Mouse (Mus musculus): ENCODE measurements around the gene Psme3. TPM values are rescaled to one million over a fixed set of nuclear protein-coding genes. Genes with fewer than 3 reads are reported as not detected.

The Psme3 gene
- polyA plus RNA-seq, 1 experiment from 2014 or later, result 147 TPM

- Histone ChIP-seq H3K9me3 (no peaks in the 10 kb centered on the region), H3K4me1 (replicated peaks) (peaks cover 4% of the 10 kb centered on the region), H3K36me3 (0 out of 2 replicates have a peak, but pooled peaks cover 2% of the 10 kb centered on the region), H3K4me3 (replicated peaks) (no peak overlapping the region), H3K27me3 (replicated peaks) (no peaks in the 10 kb centered on the region), H3K27ac (no peak overlapping the region), H3K9ac (no peak overlapping the region), H3K4me2 (replicated peaks) (no peak overlapping the region)
- no peak for ATAC-seq
- WGBS, result 67% methylated on average over 4 of the region's 4 CpGs
Measured at GRCm38 (mm10) chr11:101283805-101284204, 32.2 kb upstream of the Psme3 start.

- H3K4me2 ChIP-seq (replicated peaks), result no peak overlapping the region
- H3K27me3 ChIP-seq (replicated peaks), result no peaks in the 10 kb centered on the region
- no peak for ATAC-seq
- H3K9me3 ChIP-seq, result no peaks in the 10 kb centered on the region
- WGBS, result 81% methylated on average over 9 of the region's 9 CpGs
- H3K4me3 ChIP-seq (replicated peaks), result no peak overlapping the region
- no peaks in the 10 kb centered on the region for H3K4me1 ChIP-seq (replicated peaks)
- H3K36me3 ChIP-seq, result peaks cover 29% of the 10 kb centered on the region
- H3K27ac ChIP-seq, result no peak overlapping the region
- H3K9ac ChIP-seq, result no peak overlapping the region
Measured at GRCm38 (mm10) chr11:101287306-101287705, 28.7 kb upstream of the Psme3 start.

GRCm38 (mm10) chr11:101291231-101291630, 24.8 kb upstream of the Psme3 start:
- Histone ChIP-seq H3K9ac (no peak overlapping the region), H3K27ac (no peak overlapping the region), H3K4me2 (replicated peaks) (no peak overlapping the region), H3K4me1 (replicated peaks) (no peaks in the 10 kb centered on the region), H3K4me3 (replicated peaks) (no peak overlapping the region), H3K9me3 (no peaks in the 10 kb centered on the region), H3K27me3 (replicated peaks) (no peaks in the 10 kb centered on the region), H3K36me3 (peaks cover 38% of the 10 kb centered on the region)
- ATAC-seq, result no peak
- WGBS, result 93% methylated on average over 8 of the region's 8 CpGs

GRCm38 (mm10) chr11:101295191-101295590, 20.8 kb upstream of the Psme3 start:
- no peaks in the 10 kb centered on the region for H3K27me3 ChIP-seq (replicated peaks)
- ATAC-seq, result no peak
- H3K27ac ChIP-seq, result no peak overlapping the region
- no peaks in the 10 kb centered on the region for H3K4me1 ChIP-seq (replicated peaks)
- no peak overlapping the region for H3K4me3 ChIP-seq (replicated peaks)
- H3K4me2 ChIP-seq (replicated peaks), result no peak overlapping the region
- WGBS, result 95% methylated on average over 8 of the region's 8 CpGs
- H3K9ac ChIP-seq, result no peak overlapping the region
- H3K36me3 ChIP-seq, result peaks cover 37% of the 10 kb centered on the region
- no peaks in the 10 kb centered on the region for H3K9me3 ChIP-seq

- peak overlapping the region; percentile 93 for H3K4me3 ChIP-seq (replicated peaks)
- WGBS, result 61% methylated on average over 7 of the region's 7 CpGs
- H3K4me2 ChIP-seq (replicated peaks), result peak overlapping the region; percentile 93
- H3K27ac ChIP-seq, result no peak overlapping the region
- peak overlapping the region; percentile 93; the same call in 1 of the 2 replicates for H3K9ac ChIP-seq
- peaks cover 13% of the 10 kb centered on the region; the same call in 1 of the 2 replicates for H3K36me3 ChIP-seq
- H3K27me3 ChIP-seq (replicated peaks), result no peaks in the 10 kb centered on the region
- ATAC-seq, result no peak
- peaks cover 14% of the 10 kb centered on the region for H3K4me1 ChIP-seq (replicated peaks)
- no peaks in the 10 kb centered on the region for H3K9me3 ChIP-seq
Measured at GRCm38 (mm10) chr11:101300881-101301280, 15.1 kb upstream of the Psme3 start.

GRCm38 (mm10) chr11:101301299-101302003, 14.6 kb upstream of the Psme3 start:
- Histone ChIP-seq H3K9ac (peak overlapping the region; percentile 93), H3K9me3 (no peaks in the 10 kb centered on the region), H3K27me3 (replicated peaks) (no peaks in the 10 kb centered on the region), H3K36me3 (0 out of 2 replicates have a peak, but pooled peaks cover 12% of the 10 kb centered on the region), H3K27ac (0 out of 2 replicates have a peak overlapping the region, but pooled peaks have one; percentile 54), H3K4me3 (replicated peaks) (peak overlapping the region; percentile 93), H3K4me2 (replicated peaks) (peak overlapping the region; percentile 93), H3K4me1 (replicated peaks) (peaks cover 14% of the 10 kb centered on the region)
- 11% methylated on average over 26 of the region's 26 CpGs for WGBS
- no peak for ATAC-seq

- peak within 1 kb of the TSS; percentile 54; the same call in 1 of the 2 replicates for H3K27ac ChIP-seq
- peak within 1 kb of the TSS; percentile 93 for H3K4me2 ChIP-seq (replicated peaks)
- 6% methylated on average over 39 of the region's 39 CpGs for WGBS
- H3K9ac ChIP-seq, result peak within 1 kb of the TSS; percentile 93
- 0 out of 2 replicates have a peak, but pooled peaks cover 11% of the 10 kb centered on the region for H3K36me3 ChIP-seq
- peak; percentile 96 for ATAC-seq
- H3K27me3 ChIP-seq (replicated peaks), result no peaks in the 10 kb centered on the region
- peaks cover 14% of the 10 kb centered on the region for H3K4me1 ChIP-seq (replicated peaks)
- H3K9me3 ChIP-seq, result no peaks in the 10 kb centered on the region
- peak within 1 kb of the TSS; percentile 93 for H3K4me3 ChIP-seq (replicated peaks)
Measured at GRCm38 (mm10) chr11:101302004-101302798, 13.8 kb upstream of the Psme3 start, which contains the start of gene Becn1. Gene Becn1 (minus strand): TSS chr11:101302286.

GRCm38 (mm10) chr11:101307744-101308143, 8.3 kb upstream of the Psme3 start:
- 24% methylated on average over 5 of the region's 5 CpGs for WGBS
- H3K9ac ChIP-seq, result no peak overlapping the region
- H3K27ac ChIP-seq, result no peak overlapping the region
- no peak overlapping the region for H3K4me3 ChIP-seq (replicated peaks)
- no peaks in the 10 kb centered on the region for H3K4me1 ChIP-seq (replicated peaks)
- no peaks in the 10 kb centered on the region for H3K27me3 ChIP-seq (replicated peaks)
- no peak overlapping the region for H3K4me2 ChIP-seq (replicated peaks)
- no peaks in the 10 kb centered on the region for H3K9me3 ChIP-seq
- no peaks in the 10 kb centered on the region for H3K36me3 ChIP-seq
- ATAC-seq, result peak; percentile 58

GRCm38 (mm10) chr11:101311083-101311482, 4.9 kb upstream of the Psme3 start:
- Histone ChIP-seq H3K4me1 (replicated peaks) (no peaks in the 10 kb centered on the region), H3K27me3 (replicated peaks) (no peaks in the 10 kb centered on the region), H3K4me3 (replicated peaks) (no peak overlapping the region), H3K9me3 (no peaks in the 10 kb centered on the region), H3K36me3 (no peaks in the 10 kb centered on the region), H3K9ac (no peak overlapping the region), H3K27ac (no peak overlapping the region), H3K4me2 (replicated peaks) (no peak overlapping the region)
- WGBS, result 87% methylated on average over 3 of the region's 3 CpGs
- no peak for ATAC-seq

GRCm38 (mm10) chr11:101312150-101312549, 3.9 kb upstream of the Psme3 start:
- ATAC-seq, result no peak
- no peak overlapping the region for H3K4me2 ChIP-seq (replicated peaks)
- no peaks in the 10 kb centered on the region for H3K9me3 ChIP-seq
- H3K4me1 ChIP-seq (replicated peaks), result no peaks in the 10 kb centered on the region; the same call in 1 of the 2 replicates
- no peak overlapping the region for H3K4me3 ChIP-seq (replicated peaks)
- H3K36me3 ChIP-seq, result no peaks in the 10 kb centered on the region
- H3K9ac ChIP-seq, result no peak overlapping the region
- no peak overlapping the region for H3K27ac ChIP-seq
- H3K27me3 ChIP-seq (replicated peaks), result no peaks in the 10 kb centered on the region
- WGBS, result 50% methylated on average over 3 of the region's 3 CpGs

GRCm38 (mm10) chr11:101314567-101314966, 1.4 kb upstream of the Psme3 start:
- no peaks in the 10 kb centered on the region for H3K9me3 ChIP-seq

GRCm38 (mm10) chr11:101315082-101315650, 847 bp upstream of the Psme3 start:
- H3K4me2 ChIP-seq (replicated peaks), result peak overlapping the region; percentile 88

More at GRCm38 (mm10) chr11:101314567-101314966, 1.4 kb upstream of the Psme3 start:
- Histone ChIP-seq H3K36me3 (peaks cover 9% of the 10 kb centered on the region), H3K27ac (no peak overlapping the region), H3K4me2 (replicated peaks) (no peak overlapping the region), H3K4me3 (replicated peaks) (no peak overlapping the region), H3K9ac (no peak overlapping the region), H3K27me3 (replicated peaks) (no peaks in the 10 kb centered on the region), H3K4me1 (replicated peaks) (peaks cover 7% of the 10 kb centered on the region; the same call in 1 of the 2 replicates)
- 100% methylated on average over 1 of the region's 1 CpGs for WGBS
- ATAC-seq, result no peak

More at GRCm38 (mm10) chr11:101315082-101315650, 847 bp upstream of the Psme3 start:
- peak overlapping the region; percentile 94 for H3K9ac ChIP-seq
- H3K27ac ChIP-seq, result peak overlapping the region; percentile 83; the same call in 1 of the 2 replicates
- H3K27me3 ChIP-seq (replicated peaks), result no peaks in the 10 kb centered on the region
- H3K4me3 ChIP-seq (replicated peaks), result peak overlapping the region; percentile 99
- ATAC-seq, result no peak
- peaks cover 7% of the 10 kb centered on the region; the same call in 1 of the 2 replicates for H3K4me1 ChIP-seq (replicated peaks)
- 82% methylated on average over 8 of the region's 8 CpGs for WGBS
- no peaks in the 10 kb centered on the region for H3K9me3 ChIP-seq
- peaks cover 15% of the 10 kb centered on the region for H3K36me3 ChIP-seq
